ENCODE assay signal across 9 mouse cellular contexts in genomic region chr13:99124894-99125570, GRCm38 (mm10). TPM values are rescaled to one million over a fixed set of nuclear protein-coding genes. Genes with fewer than 3 reads are reported as not detected.
DNase-seq lines count a peak whose midpoint lies in the region; ATAC-seq and TF ChIP-seq lines count a peak whose summit lies in the region.
"Had no signal": no experiment of that assay in that cellular context is flagged by ENCODE, and none has a peak within 500 bp of the region (broad histone marks: within the 10 kb centered on the region; RNA-seq: fewer than 3 reads in every experiment).

No protein-coding gene starts in this region.

- 53% methylated on average over 10 of the region's 10 CpGs for WGBS in limb, embryonic 13.5 days
- 69% methylated on average over 10 of the region's 10 CpGs for WGBS in limb, embryonic 10.5 days
- WGBS in midbrain, embryonic 13.5 days: 80% methylated on average over 10 of the region's 10 CpGs

- no peak overlapping the region for H3K4me3 ChIP-seq in limb, embryonic 13.5 days
- H3K4me3 ChIP-seq in limb, embryonic 10.5 days: no peak overlapping the region
- H3K4me3 ChIP-seq in embryonic fibroblast, embryonic 13.5 days (ENCODE audit: insufficient read depth, low read length): no peak overlapping the region
- H3K4me3 ChIP-seq in midbrain, embryonic 13.5 days (replicated peaks): no peak overlapping the region
- H3K4me3 ChIP-seq: hindbrain, embryonic 15.5 days had no signal

- no peak for TF ChIP-seq POLR2A in embryonic fibroblast, embryonic 13.5 days (IDR thresholded peaks at IDR 0.05; ENCODE audit: low read depth, low read length)

- no peak for DNase-seq in limb, embryonic 10.5 days (ENCODE audit: low spot score)
- DNase-seq in kidney, adult 9 months: peak; percentile 65
- peak; percentile 45 for DNase-seq in retina, postnatal 1 day
- DNase-seq in embryo, embryonic 11 days: no peak
- DNase-seq in thymus, postnatal 10 days (ENCODE audit: low spot score in 2 of 2): no peak

- TF ChIP-seq CTCF in embryonic fibroblast, embryonic 13.5 days (IDR thresholded peaks at IDR 0.05; ENCODE audit: borderline replicate concordance, insufficient read depth, low read length): no peak

- H3K27me3 ChIP-seq in limb, embryonic 13.5 days: no peaks in the 10 kb centered on the region
- no peaks in the 10 kb centered on the region for H3K27me3 ChIP-seq in limb, embryonic 10.5 days (ENCODE audit: low read depth, poor library complexity, severe bottlenecking)
- no peaks in the 10 kb centered on the region for H3K27me3 ChIP-seq in midbrain, embryonic 13.5 days
- H3K27me3 ChIP-seq: hindbrain, embryonic 15.5 days had no signal

- H3K4me2 ChIP-seq in limb, embryonic 13.5 days (replicated peaks): no peak overlapping the region
- H3K4me2 ChIP-seq in midbrain, embryonic 13.5 days (replicated peaks): no peak overlapping the region
- H3K4me2 ChIP-seq: hindbrain, embryonic 15.5 days had no signal

- no peaks in the 10 kb centered on the region for H3K9me3 ChIP-seq in limb, embryonic 13.5 days
- no peaks in the 10 kb centered on the region for H3K9me3 ChIP-seq in limb, embryonic 10.5 days (replicated peaks)
- H3K9me3 ChIP-seq in midbrain, embryonic 13.5 days: no peaks in the 10 kb centered on the region
- H3K9me3 ChIP-seq: hindbrain, embryonic 15.5 days had no signal

- peak; percentile 57 for ATAC-seq in limb, embryonic 13.5 days (ENCODE audit: low FRiP score, low read depth)
- ATAC-seq in midbrain, embryonic 13.5 days: no peak

- no peaks in the 10 kb centered on the region for H3K36me3 ChIP-seq in limb, embryonic 13.5 days
- no peaks in the 10 kb centered on the region for H3K36me3 ChIP-seq in limb, embryonic 10.5 days
- H3K36me3 ChIP-seq in midbrain, embryonic 13.5 days: no peaks in the 10 kb centered on the region
- H3K36me3 ChIP-seq: hindbrain, embryonic 15.5 days had no signal

- peak overlapping the region; percentile 52; the same call in 1 of the 2 replicates for H3K27ac ChIP-seq in limb, embryonic 13.5 days
- H3K27ac ChIP-seq in limb, embryonic 10.5 days: no peak overlapping the region
- H3K27ac ChIP-seq in embryonic fibroblast, embryonic 13.5 days (ENCODE audit: insufficient read depth, low read length): peak overlapping the region; percentile 5; the same call in 1 of the 2 replicates
- H3K27ac ChIP-seq in midbrain, embryonic 13.5 days: no peak overlapping the region
- H3K27ac ChIP-seq: hindbrain, embryonic 15.5 days had no signal

- no peak overlapping the region for H3K9ac ChIP-seq in limb, embryonic 13.5 days
- H3K9ac ChIP-seq in midbrain, embryonic 13.5 days (replicated peaks): no peak overlapping the region
- H3K9ac ChIP-seq: hindbrain, embryonic 15.5 days had no signal

- peaks cover 32% of the 10 kb centered on the region for H3K4me1 ChIP-seq in limb, embryonic 13.5 days
- peaks cover 16% of the 10 kb centered on the region for H3K4me1 ChIP-seq in limb, embryonic 10.5 days
- H3K4me1 ChIP-seq in embryonic fibroblast, embryonic 13.5 days (ENCODE audit: control insufficient read depth, insufficient read depth, low read length): peaks cover 8% of the 10 kb centered on the region
- H3K4me1 ChIP-seq in midbrain, embryonic 13.5 days (replicated peaks): no peaks in the 10 kb centered on the region
- H3K4me1 ChIP-seq: hindbrain, embryonic 15.5 days had no signal

RNA-seq across cellular contexts. Expression of gene Zfp366, which starts 59.6 kb away (rescaled TPM):
- polyA plus RNA-seq in limb, embryonic 13.5 days (2015; fragmentation: Nextera tagmentation; extraction: Ambion mirVana): 0.52 and 0.56 TPM in 2 replicates
- 0.36 and 0.50 TPM in 2 replicates for polyA plus RNA-seq in limb, embryonic 10.5 days (2016; fragmentation: Nextera tagmentation; extraction: Ambion mirVana)
- polyA plus RNA-seq in embryonic fibroblast, embryonic 13.5 days (2011; ENCODE audit: insufficient read length, low read depth, missing spikeins): not detected in 2 replicates
- 0.54 and 0.62 TPM in 2 replicates for polyA plus RNA-seq in midbrain, embryonic 13.5 days (2015; fragmentation: Nextera tagmentation; extraction: Ambion mirVana)

Comparison
In these comparisons a context has a peak if more than half of its experiments do, and no peak if none do; other contexts are left out.
1. H3K27ac ChIP-seq: peak in limb, embryonic 13.5 days (single experiment) and embryonic fibroblast, embryonic 13.5 days (single experiment); none in limb, embryonic 10.5 days (single experiment) and midbrain, embryonic 13.5 days (single experiment).
2. DNase-seq: peak in kidney, adult 9 months (single experiment) and retina, postnatal 1 day (single experiment); none in limb, embryonic 10.5 days (single experiment), embryo, embryonic 11 days (single experiment) and thymus, postnatal 10 days (0 of 2).